Mouse (Mus musculus): Measurements from ENCODE around the gene Prickle1. TPM values are rescaled to one million over a fixed set of nuclear protein-coding genes. Genes with fewer than 3 reads are reported as not detected.

Prickle1 gene
- polyA plus RNA-seq, 1 experiment from 2014 or later: 16.9 TPM

DNA sequence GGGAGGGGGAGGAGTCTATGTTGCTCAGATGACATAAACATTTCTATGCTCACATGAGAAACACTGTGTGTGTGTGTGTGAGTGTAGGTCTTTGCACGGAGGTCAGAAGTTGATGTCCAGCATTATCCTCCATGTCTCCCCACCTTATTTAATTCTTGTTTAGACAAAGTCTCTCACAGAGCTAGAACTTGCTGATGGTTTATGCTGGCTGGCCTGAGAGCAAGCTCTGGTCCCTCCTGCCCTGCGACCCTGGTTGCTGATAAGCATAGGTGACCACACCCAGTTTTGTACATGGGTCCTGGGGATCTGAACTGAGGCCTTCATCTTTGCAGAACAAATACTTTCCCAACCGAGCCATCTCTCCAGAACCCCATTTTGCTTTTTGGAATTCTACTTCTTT is 3.1 kb downstream of the Prickle1 start:
- H3K27ac ChIP-seq (replicated peaks): no peak overlapping the region
- peaks cover 14% of the 10 kb centered on the region for H3K27me3 ChIP-seq
- no peak overlapping the region for H3K4me2 ChIP-seq (replicated peaks)
- no peaks in the 10 kb centered on the region for H3K36me3 ChIP-seq
- H3K9me3 ChIP-seq: no peaks in the 10 kb centered on the region
- peaks cover 15% of the 10 kb centered on the region for H3K4me1 ChIP-seq
- WGBS: 76% methylated on average over 3 of the region's 3 CpGs
- H3K9ac ChIP-seq (replicated peaks): no peak overlapping the region
- H3K4me3 ChIP-seq: no peak overlapping the region
- ATAC-seq (ENCODE audit: low FRiP score, low read depth): no peak

- WGBS: 3% methylated on average over 12 of the region's 12 CpGs
- Histone ChIP-seq H3K4me1 (peaks cover 15% of the 10 kb centered on the region), H3K9ac (replicated peaks) (no peak overlapping the region; the same call in 1 of the 2 replicates), H3K36me3 (no peaks in the 10 kb centered on the region), H3K9me3 (no peaks in the 10 kb centered on the region), H3K4me3 (peak overlapping the region; percentile 32), H3K4me2 (replicated peaks) (peak overlapping the region; percentile 54), H3K27ac (replicated peaks) (no peak overlapping the region), H3K27me3 (peaks cover 12% of the 10 kb centered on the region)
- no peak for ATAC-seq (ENCODE audit: low FRiP score, low read depth)
Observed at GRCm38 (mm10) chr15:93591831-93592321, 3.8 kb downstream of the Prickle1 start.

- WGBS: 36% methylated on average over 7 of the region's 7 CpGs
- no peak for ATAC-seq (ENCODE audit: low FRiP score, low read depth)
- H3K9ac ChIP-seq (replicated peaks): no peak overlapping the region; the same call in 1 of the 2 replicates
- H3K4me3 ChIP-seq: peak overlapping the region; percentile 32
- H3K9me3 ChIP-seq: no peaks in the 10 kb centered on the region
- H3K27me3 ChIP-seq: peaks cover 12% of the 10 kb centered on the region
- peak overlapping the region; percentile 54 for H3K4me2 ChIP-seq (replicated peaks)
- peaks cover 15% of the 10 kb centered on the region for H3K4me1 ChIP-seq
- H3K27ac ChIP-seq (replicated peaks): no peak overlapping the region
- no peaks in the 10 kb centered on the region for H3K36me3 ChIP-seq
Observed at GRCm38 (mm10) chr15:93591371-93591770, 4.3 kb downstream of the Prickle1 start.

DNA sequence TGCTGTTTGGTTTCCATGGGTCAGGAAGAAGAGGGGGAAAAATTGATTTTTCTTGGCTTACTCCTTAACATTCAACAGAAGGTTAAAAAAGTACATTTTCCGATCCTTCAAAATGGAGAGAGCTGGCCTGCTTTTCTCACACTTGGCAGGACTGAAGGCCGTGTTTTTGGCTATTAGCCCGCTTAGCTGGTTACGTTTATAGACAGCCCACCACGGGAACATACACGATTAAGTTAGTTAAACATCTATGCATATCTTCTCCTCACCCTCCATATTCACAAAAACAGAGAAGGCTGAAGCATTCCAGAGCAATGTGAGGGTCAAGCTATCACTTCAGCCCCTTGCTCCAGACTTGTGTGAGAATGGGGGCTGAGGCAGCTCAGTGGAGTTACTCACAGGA is 7.3 kb downstream of the Prickle1 start:
- Histone ChIP-seq H3K27me3 (peaks cover 10% of the 10 kb centered on the region), H3K4me2 (replicated peaks) (no peak overlapping the region), H3K36me3 (no peaks in the 10 kb centered on the region), H3K4me1 (peaks cover 8% of the 10 kb centered on the region; the same call in 1 of the 2 replicates), H3K9me3 (no peaks in the 10 kb centered on the region), H3K4me3 (no peak overlapping the region), H3K9ac (replicated peaks) (no peak overlapping the region), H3K27ac (replicated peaks) (no peak overlapping the region)
- WGBS: 98% methylated on average over 6 of the region's 6 CpGs
- ATAC-seq (ENCODE audit: low FRiP score, low read depth): no peak

DNA sequence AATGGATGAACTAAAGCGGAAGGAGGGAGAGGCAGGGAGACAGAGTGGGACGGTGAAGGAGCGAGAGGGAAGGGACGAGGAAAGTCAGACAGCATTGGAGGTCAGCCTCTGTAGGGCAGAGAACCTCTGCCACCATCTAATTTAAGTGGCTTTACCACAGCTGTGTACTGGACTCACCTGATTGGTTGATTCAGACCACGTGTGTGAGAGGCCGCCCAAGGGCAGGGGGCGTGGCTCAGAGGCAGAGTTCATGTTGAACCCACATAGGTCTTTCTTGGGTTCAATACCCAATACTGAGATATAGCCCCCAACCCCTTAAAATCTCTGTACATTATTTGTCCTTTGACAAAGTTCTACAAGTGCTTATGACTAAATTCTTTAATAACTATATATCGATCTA is 8.0 kb downstream of the Prickle1 start:
- ATAC-seq (ENCODE audit: low FRiP score, low read depth): no peak
- no peak overlapping the region for H3K9ac ChIP-seq (replicated peaks)
- H3K9me3 ChIP-seq: no peaks in the 10 kb centered on the region
- H3K27me3 ChIP-seq: peaks cover 8% of the 10 kb centered on the region
- no peaks in the 10 kb centered on the region for H3K36me3 ChIP-seq
- no peak overlapping the region for H3K4me2 ChIP-seq (replicated peaks)
- WGBS: 78% methylated on average over 8 of the region's 8 CpGs
- no peak overlapping the region for H3K4me3 ChIP-seq
- H3K27ac ChIP-seq (replicated peaks): no peak overlapping the region
- H3K4me1 ChIP-seq: peaks cover 8% of the 10 kb centered on the region; the same call in 1 of the 2 replicates

GRCm38 (mm10) chr15:93583051-93583450 is 12.6 kb downstream of the Prickle1 start:
- Histone ChIP-seq H3K27ac (replicated peaks) (no peak overlapping the region), H3K4me1 (no peaks in the 10 kb centered on the region), H3K27me3 (no peaks in the 10 kb centered on the region), H3K4me2 (replicated peaks) (no peak overlapping the region), H3K9me3 (no peaks in the 10 kb centered on the region), H3K36me3 (no peaks in the 10 kb centered on the region), H3K4me3 (no peak overlapping the region), H3K9ac (replicated peaks) (no peak overlapping the region)
- WGBS: 79% methylated on average over 11 of the region's 11 CpGs
- ATAC-seq (ENCODE audit: low FRiP score, low read depth): no peak

- H3K9me3 ChIP-seq: 0 out of 2 replicates have a peak, but pooled peaks cover 2% of the 10 kb centered on the region
- H3K27ac ChIP-seq (replicated peaks): no peak overlapping the region
- H3K4me3 ChIP-seq: no peak overlapping the region
- WGBS: 87% methylated on average over 8 of the region's 8 CpGs
- H3K4me2 ChIP-seq (replicated peaks): no peak overlapping the region
- no peak overlapping the region for H3K9ac ChIP-seq (replicated peaks)
- no peaks in the 10 kb centered on the region for H3K4me1 ChIP-seq
- no peaks in the 10 kb centered on the region for H3K36me3 ChIP-seq
- no peaks in the 10 kb centered on the region for H3K27me3 ChIP-seq
- ATAC-seq (ENCODE audit: low FRiP score, low read depth): no peak
Observed at GRCm38 (mm10) chr15:93581736-93582135, 14.0 kb downstream of the Prickle1 start.

- Histone ChIP-seq H3K4me1 (no peaks in the 10 kb centered on the region), H3K27ac (replicated peaks) (no peak overlapping the region), H3K9ac (replicated peaks) (no peak overlapping the region), H3K36me3 (no peaks in the 10 kb centered on the region), H3K4me2 (replicated peaks) (no peak overlapping the region), H3K9me3 (0 out of 2 replicates have a peak, but pooled peaks cover 2% of the 10 kb centered on the region), H3K27me3 (no peaks in the 10 kb centered on the region), H3K4me3 (no peak overlapping the region)
- no peak for ATAC-seq (ENCODE audit: low FRiP score, low read depth)
- WGBS: 53% methylated on average over 9 of the region's 9 CpGs
Observed at GRCm38 (mm10) chr15:93579899-93580298, 15.8 kb downstream of the Prickle1 start.

- no peak overlapping the region for H3K9ac ChIP-seq (replicated peaks)
- 0 out of 2 replicates have a peak, but pooled peaks cover 2% of the 10 kb centered on the region for H3K9me3 ChIP-seq
- no peak overlapping the region for H3K4me2 ChIP-seq (replicated peaks)
- H3K27me3 ChIP-seq: no peaks in the 10 kb centered on the region
- WGBS: 77% methylated on average over 9 of the region's 9 CpGs
- H3K4me3 ChIP-seq: no peak overlapping the region
- ATAC-seq (ENCODE audit: low FRiP score, low read depth): no peak
- H3K36me3 ChIP-seq: no peaks in the 10 kb centered on the region
- no peaks in the 10 kb centered on the region for H3K4me1 ChIP-seq
- H3K27ac ChIP-seq (replicated peaks): no peak overlapping the region
Observed at GRCm38 (mm10) chr15:93579100-93579499, 16.6 kb downstream of the Prickle1 start.

- Histone ChIP-seq H3K9ac (replicated peaks) (no peak overlapping the region), H3K27ac (replicated peaks) (no peak overlapping the region), H3K27me3 (no peaks in the 10 kb centered on the region), H3K4me1 (no peaks in the 10 kb centered on the region), H3K4me2 (replicated peaks) (no peak overlapping the region), H3K36me3 (no peaks in the 10 kb centered on the region), H3K9me3 (0 out of 2 replicates have a peak, but pooled peaks cover 2% of the 10 kb centered on the region), H3K4me3 (no peak overlapping the region)
- no peak for ATAC-seq (ENCODE audit: low FRiP score, low read depth)
- WGBS: 79% methylated on average over 9 of the region's 9 CpGs
Observed at GRCm38 (mm10) chr15:93576361-93576760, 19.3 kb downstream of the Prickle1 start.

DNA sequence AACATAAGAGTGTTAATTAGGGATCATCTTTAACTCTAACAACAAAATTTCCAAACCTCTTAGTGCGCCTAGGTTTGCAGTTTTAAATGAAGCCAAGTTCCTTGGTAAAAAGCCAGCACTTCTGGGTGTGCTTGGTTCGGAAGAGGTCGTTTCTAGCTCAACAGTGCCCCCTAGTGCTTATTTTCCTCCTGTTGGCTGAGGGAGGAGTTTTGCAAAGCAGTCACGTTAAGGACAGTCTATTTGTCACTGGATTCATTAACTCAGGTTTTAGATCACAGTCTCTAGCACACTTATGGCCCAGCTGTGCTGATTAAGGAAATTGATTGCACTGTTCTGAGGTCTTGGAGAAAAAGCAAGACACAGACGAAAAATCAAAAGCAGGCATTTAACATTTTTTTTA is 19.8 kb downstream of the Prickle1 start:
- Histone ChIP-seq H3K27me3 (no peaks in the 10 kb centered on the region), H3K4me1 (no peaks in the 10 kb centered on the region), H3K4me3 (no peak overlapping the region), H3K9me3 (0 out of 2 replicates have a peak, but pooled peaks cover 2% of the 10 kb centered on the region), H3K36me3 (no peaks in the 10 kb centered on the region), H3K27ac (replicated peaks) (no peak overlapping the region), H3K4me2 (replicated peaks) (no peak overlapping the region), H3K9ac (replicated peaks) (no peak overlapping the region)
- peak; percentile 38; the same call in 1 of the 2 replicates for ATAC-seq (ENCODE audit: low FRiP score, low read depth)
- WGBS: 14% methylated on average over 5 of the region's 5 CpGs

DNA sequence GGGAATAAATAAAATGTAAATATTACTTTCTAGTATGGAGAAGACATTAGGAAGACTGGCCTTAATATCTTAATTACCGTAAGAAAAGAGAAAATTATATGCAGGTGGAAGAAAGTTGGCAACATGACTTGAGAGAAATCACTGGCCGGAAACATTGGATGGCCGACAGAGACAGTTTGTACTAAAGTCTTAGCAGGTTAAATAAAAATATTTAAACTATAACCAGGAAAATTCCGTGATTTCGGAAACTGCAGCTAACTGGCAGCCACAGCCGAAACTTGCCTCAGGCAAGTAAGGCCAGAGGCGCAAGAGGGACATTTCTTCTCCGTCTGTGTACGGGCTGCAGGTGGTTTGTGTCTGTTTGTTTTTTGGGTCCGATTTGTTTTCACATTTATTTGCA is 22.8 kb downstream of the Prickle1 start:
- no peaks in the 10 kb centered on the region for H3K36me3 ChIP-seq
- no peak overlapping the region for H3K4me3 ChIP-seq
- H3K27me3 ChIP-seq: no peaks in the 10 kb centered on the region
- no peaks in the 10 kb centered on the region for H3K4me1 ChIP-seq
- H3K4me2 ChIP-seq (replicated peaks): no peak overlapping the region
- H3K9ac ChIP-seq (replicated peaks): no peak overlapping the region
- WGBS: 96% methylated on average over 10 of the region's 10 CpGs
- ATAC-seq (ENCODE audit: low FRiP score, low read depth): no peak
- 0 out of 2 replicates have a peak, but pooled peaks cover 2% of the 10 kb centered on the region for H3K9me3 ChIP-seq
- no peak overlapping the region for H3K27ac ChIP-seq (replicated peaks)

Measured in midbrain, embryonic 12.5 days (tissue).